Comparison of ENCODE assay signal across 24 mouse cellular contexts in genomic region chr13:43976676-43977075, GRCm38 (mm10).
"Had no signal": no experiment of that assay in that cellular context is flagged by ENCODE, and none has a peak within 500 bp of the region (broad histone marks: within the 10 kb centered on the region; RNA-seq: fewer than 3 reads in every experiment).

No protein-coding gene starts in this region.

- H3K4me2 ChIP-seq: limb, embryonic 13.5 days; liver, embryonic 12.5 days; liver, embryonic 15.5 days; lung, embryonic 15.5 days; midbrain, embryonic 12.5 days; neural tube, embryonic 12.5 days; neural tube, embryonic 15.5 days had no signal

- DNase-seq: kidney, adult 18-20 months; kidney, adult 9 months; kidney, postnatal 14 days; kidney, postnatal 4 days; left cerebral cortex, postnatal 4 days; liver; lung, adult 18-20 months; lung, postnatal 10 days; lung, postnatal 36 days; right cerebral cortex, adult 18-20 months; right cerebral cortex, postnatal 14 days; right cerebral cortex, postnatal 4 days; thymus, adult 2 months; thymus, postnatal 14 days; thymus, postnatal 4 days had no signal

- H3K4me1 ChIP-seq: limb, embryonic 13.5 days; liver, embryonic 12.5 days; liver, embryonic 15.5 days; lung, embryonic 15.5 days; megakaryocyte, embryonic 14.5 days; midbrain, embryonic 12.5 days; neural tube, embryonic 12.5 days had no signal

- H3K9ac ChIP-seq: limb, embryonic 13.5 days; liver, embryonic 12.5 days; liver, embryonic 15.5 days; lung, embryonic 15.5 days; midbrain, embryonic 12.5 days; neural tube, embryonic 12.5 days; neural tube, embryonic 15.5 days had no signal

- H3K36me3 ChIP-seq: limb, embryonic 13.5 days; liver, embryonic 12.5 days; liver, embryonic 15.5 days; lung, embryonic 15.5 days; midbrain, embryonic 12.5 days; neural tube, embryonic 12.5 days; neural tube, embryonic 15.5 days had no signal

- H3K4me3 ChIP-seq: limb, embryonic 13.5 days; liver, embryonic 12.5 days; liver, embryonic 15.5 days; lung, embryonic 15.5 days; megakaryocyte, embryonic 14.5 days; midbrain, embryonic 12.5 days; neural tube, embryonic 12.5 days; neural tube, embryonic 15.5 days had no signal

- ATAC-seq: liver, embryonic 12.5 days had no signal

- H3K27me3 ChIP-seq: limb, embryonic 13.5 days; liver, embryonic 12.5 days; liver, embryonic 15.5 days; lung, embryonic 15.5 days; midbrain, embryonic 12.5 days; neural tube, embryonic 15.5 days had no signal

- H3K9me3 ChIP-seq: limb, embryonic 13.5 days; liver, embryonic 12.5 days; liver, embryonic 15.5 days; lung, embryonic 15.5 days; midbrain, embryonic 12.5 days; neural tube, embryonic 12.5 days; neural tube, embryonic 15.5 days had no signal

- H3K27ac ChIP-seq: liver, embryonic 12.5 days; liver, embryonic 15.5 days; lung, embryonic 15.5 days; midbrain, embryonic 12.5 days; neural tube, embryonic 12.5 days; neural tube, embryonic 15.5 days; stomach, postnatal 0 days had no signal
